Mouse (Mus musculus) kidney, embryonic 15.5 days (tissue): ENCODE measurements around the gene Iqsec1. TPM values are rescaled to one million over a fixed set of nuclear protein-coding genes. Genes with fewer than 3 reads are reported as not detected.

Source experiments
- ATAC-seq: fragments of 200-750 bp; cut with Nextera tagmentation; replicated peaks from 2 replicates; pipeline ENCODE4 v1.8.0; 2017; ENCODE audit warnings: moderate TSS enrichment; ENCODE audit not compliant: low FRiP score
- H3K27ac ChIP-seq: fragments of 300-500 bp; sonication (generic); 2 replicates; pipeline ENCODE4 v1.5.1; 2015; ENCODE audit warnings: mild to moderate bottlenecking, inconsistent platforms
- H3K27me3 ChIP-seq: fragments of 300-500 bp; sonication (generic); 2 replicates; pipeline ENCODE4 v1.6.1; 2015; ENCODE audit warnings: inconsistent platforms
- H3K36me3 ChIP-seq: fragments of 300-500 bp; sonication (generic); 2 replicates; pipeline ENCODE4 v1.6.1; 2015; ENCODE audit warnings: inconsistent platforms
- H3K4me1 ChIP-seq: fragments of 300-500 bp; sonication (generic); 2 replicates; pipeline ENCODE4 v1.6.1; 2015; ENCODE audit warnings: inconsistent platforms
- H3K4me2 ChIP-seq: fragments of 300-500 bp; sonication (generic); 2 replicates; pipeline ENCODE4 v1.6.1; 2015; ENCODE audit warnings: moderate library complexity, mild to moderate bottlenecking, inconsistent platforms
- H3K4me3 ChIP-seq: fragments of 300-500 bp; sonication (generic); replicated peaks from 2 replicates; pipeline ENCODE4 v1.5.1; 2015; ENCODE audit warnings: mild to moderate bottlenecking, inconsistent platforms
- H3K9ac ChIP-seq: fragments of 300-500 bp; sonication (generic); 2 replicates; pipeline ENCODE4 v1.6.1; 2015; ENCODE audit warnings: mild to moderate bottlenecking, inconsistent platforms
- H3K9me3 ChIP-seq: fragments of 300-500 bp; sonication (generic); replicated peaks from 2 replicates; pipeline ENCODE4 v1.6.1; 2016; ENCODE audit warnings: inconsistent platforms
- WGBS: fragments of 180-500 bp; shearing (Covaris S2); methylation state at CpG from one replicate; pipeline ENCODE4 v1.1.7; 2015; ENCODE audit warnings: mixed read lengths; 5-methylcytosine and 5-hydroxymethylcytosine counted together
- polyA plus RNA-seq: library from polyadenylated mRNA; unstranded; fragments of >200 nt; fragmentation: Nextera tagmentation; extraction: Ambion mirVana; gene quantifications from 2 replicates; pipeline ENCODE4 v1.2.1, GENCODE M21; 2015

Iqsec1 gene
- polyA plus RNA-seq, 1 experiment from 2014 or later: 10.8 TPM

- no peak; the same call in 1 of the 2 replicates for ATAC-seq
- peaks cover 76% of the 10 kb centered on the region for H3K4me1 ChIP-seq
- no peak overlapping the region for H3K4me3 ChIP-seq
- H3K27ac ChIP-seq: peak overlapping the region; percentile 33
- no peak overlapping the region for H3K9ac ChIP-seq
- WGBS: 52% methylated on average over 8 of the region's 8 CpGs
- no peaks in the 10 kb centered on the region for H3K27me3 ChIP-seq
- H3K4me2 ChIP-seq: peak overlapping the region; percentile 9; the same call in 1 of the 2 replicates
- no peaks in the 10 kb centered on the region for H3K9me3 ChIP-seq
- no peaks in the 10 kb centered on the region for H3K36me3 ChIP-seq
These were observed 275.7 kb downstream of the Iqsec1 start for GRCm38 (mm10) chr6:90712486-90713480.

DNA sequence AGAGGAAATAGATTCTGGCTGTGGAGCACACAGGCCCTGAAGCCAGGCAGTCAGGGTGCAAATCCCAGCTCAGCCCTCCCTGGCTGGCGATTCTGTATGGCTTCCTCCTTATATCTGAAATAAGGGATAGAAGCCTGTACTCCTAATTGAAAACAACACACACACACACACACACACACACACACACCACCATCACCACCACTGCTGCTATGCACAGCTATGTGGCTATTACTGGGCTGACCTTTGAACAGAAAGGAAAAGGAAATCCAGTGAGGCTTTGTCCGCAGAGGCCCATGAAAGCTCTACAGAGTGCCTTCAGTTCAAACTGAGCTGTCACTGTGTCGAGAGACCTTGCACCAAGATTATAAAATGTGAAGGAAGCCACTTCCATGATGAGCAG lies 276.4 kb downstream of the Iqsec1 start:
- Histone ChIP-seq H3K4me1 (peaks cover 78% of the 10 kb centered on the region), H3K4me2 (peak overlapping the region; percentile 2; the same call in 1 of the 2 replicates), H3K9ac (no peak overlapping the region), H3K9me3 (no peaks in the 10 kb centered on the region), H3K27ac (peak overlapping the region; percentile 33), H3K4me3 (no peak overlapping the region), H3K27me3 (no peaks in the 10 kb centered on the region), H3K36me3 (no peaks in the 10 kb centered on the region)
- WGBS: 43% methylated on average over 3 of the region's 3 CpGs
- ATAC-seq: no peak

GRCm38 (mm10) chr6:90711476-90712035 lies 276.9 kb downstream of the Iqsec1 start:
- WGBS: 35% methylated on average over 12 of the region's 12 CpGs
- peak overlapping the region; percentile 19; the same call in 1 of the 2 replicates for H3K4me2 ChIP-seq
- ATAC-seq: no peak
- peak overlapping the region; percentile 33 for H3K27ac ChIP-seq
- H3K27me3 ChIP-seq: no peaks in the 10 kb centered on the region
- peaks cover 77% of the 10 kb centered on the region for H3K4me1 ChIP-seq
- no peak overlapping the region for H3K4me3 ChIP-seq
- H3K9me3 ChIP-seq: no peaks in the 10 kb centered on the region
- H3K36me3 ChIP-seq: no peaks in the 10 kb centered on the region
- 0 out of 2 replicates have a peak overlapping the region, but pooled peaks have one; percentile 6 for H3K9ac ChIP-seq

- ATAC-seq: no peak
- H3K27ac ChIP-seq: no peak overlapping the region
These were observed 277.7 kb downstream of the Iqsec1 start for GRCm38 (mm10) chr6:90710778-90711177.

GRCm38 (mm10) chr6:90709929-90710777 lies 278.3 kb downstream of the Iqsec1 start:
- H3K4me2 ChIP-seq: no peak overlapping the region
- H3K9ac ChIP-seq: no peak overlapping the region
- no peaks in the 10 kb centered on the region for H3K27me3 ChIP-seq
- peaks cover 68% of the 10 kb centered on the region for H3K4me1 ChIP-seq
- peak; percentile 67; the same call in 1 of the 2 replicates for ATAC-seq
- no peak overlapping the region for H3K27ac ChIP-seq
- no peaks in the 10 kb centered on the region for H3K9me3 ChIP-seq
- H3K4me3 ChIP-seq: no peak overlapping the region
- H3K36me3 ChIP-seq: no peaks in the 10 kb centered on the region
- WGBS: 87% methylated on average over 9 of the region's 9 CpGs

More at GRCm38 (mm10) chr6:90710778-90711177, 277.7 kb downstream of the Iqsec1 start:
- Histone ChIP-seq H3K4me1 (peaks cover 74% of the 10 kb centered on the region), H3K4me2 (no peak overlapping the region), H3K36me3 (no peaks in the 10 kb centered on the region), H3K9me3 (no peaks in the 10 kb centered on the region), H3K9ac (no peak overlapping the region), H3K27me3 (no peaks in the 10 kb centered on the region), H3K4me3 (no peak overlapping the region)
- 85% methylated on average over 5 of the region's 5 CpGs for WGBS

- Histone ChIP-seq H3K4me1 (peaks cover 69% of the 10 kb centered on the region), H3K9ac (no peak overlapping the region), H3K9me3 (no peaks in the 10 kb centered on the region), H3K4me2 (no peak overlapping the region), H3K27ac (no peak overlapping the region), H3K36me3 (no peaks in the 10 kb centered on the region), H3K4me3 (no peak overlapping the region), H3K27me3 (no peaks in the 10 kb centered on the region)
- ATAC-seq: no peak
These were observed 280.3 kb downstream of the Iqsec1 start for GRCm38 (mm10) chr6:90708061-90708618.

GRCm38 (mm10) chr6:90707143-90707542 lies 281.3 kb downstream of the Iqsec1 start:
- H3K4me2 ChIP-seq: no peak overlapping the region
- 81% methylated on average over 4 of the region's 4 CpGs for WGBS
- no peaks in the 10 kb centered on the region for H3K9me3 ChIP-seq
- no peak overlapping the region for H3K4me3 ChIP-seq
- 0 out of 2 replicates have a peak overlapping the region, but pooled peaks have one; percentile 49 for H3K27ac ChIP-seq
- no peaks in the 10 kb centered on the region for H3K27me3 ChIP-seq
- H3K4me1 ChIP-seq: peaks cover 69% of the 10 kb centered on the region
- no peak for ATAC-seq
- H3K36me3 ChIP-seq: no peaks in the 10 kb centered on the region
- no peak overlapping the region for H3K9ac ChIP-seq

DNA sequence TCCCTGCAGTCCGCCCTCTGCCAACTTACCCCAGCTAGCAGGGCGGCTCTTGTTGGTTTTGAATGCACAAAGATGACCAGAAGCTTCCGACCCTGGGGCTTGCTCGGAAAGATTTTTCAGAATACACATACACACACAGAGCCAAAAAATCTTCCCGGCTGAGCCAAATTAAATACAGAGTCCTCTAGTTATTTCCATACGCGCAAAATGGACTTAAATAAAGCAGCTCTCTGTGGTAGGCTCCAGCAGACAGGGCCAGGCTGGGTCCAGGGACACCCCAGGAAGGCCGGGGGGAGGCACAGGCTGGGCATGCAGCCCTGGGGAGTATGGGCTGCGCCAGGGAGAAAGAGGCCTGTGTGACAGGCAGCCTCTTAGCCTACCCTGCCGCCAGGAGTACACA lies 282.0 kb downstream of the Iqsec1 start:
- ATAC-seq: no peak
- H3K27ac ChIP-seq: peak overlapping the region; percentile 49; the same call in 1 of the 2 replicates

GRCm38 (mm10) chr6:90705738-90706137 lies 282.7 kb downstream of the Iqsec1 start:
- Histone ChIP-seq H3K36me3 (no peaks in the 10 kb centered on the region), H3K4me1 (peaks cover 63% of the 10 kb centered on the region), H3K4me3 (no peak overlapping the region), H3K27ac (0 out of 2 replicates have a peak overlapping the region, but pooled peaks have one; percentile 8), H3K9ac (no peak overlapping the region), H3K27me3 (no peaks in the 10 kb centered on the region), H3K9me3 (no peaks in the 10 kb centered on the region), H3K4me2 (no peak overlapping the region)
- 80% methylated on average over 3 of the region's 3 CpGs for WGBS
- ATAC-seq: no peak

More for the DNA sequence above, 282.0 kb downstream of the Iqsec1 start:
- Histone ChIP-seq H3K9me3 (no peaks in the 10 kb centered on the region), H3K36me3 (no peaks in the 10 kb centered on the region), H3K9ac (no peak overlapping the region), H3K27me3 (no peaks in the 10 kb centered on the region), H3K4me2 (no peak overlapping the region), H3K4me3 (no peak overlapping the region), H3K4me1 (peaks cover 69% of the 10 kb centered on the region)
- WGBS: 77% methylated on average over 10 of the region's 10 CpGs

- H3K9ac ChIP-seq: no peak overlapping the region
- peaks cover 61% of the 10 kb centered on the region for H3K4me1 ChIP-seq
- no peaks in the 10 kb centered on the region for H3K27me3 ChIP-seq
- no peaks in the 10 kb centered on the region for H3K36me3 ChIP-seq
- ATAC-seq: no peak
- no peaks in the 10 kb centered on the region for H3K9me3 ChIP-seq
- WGBS: 44% methylated on average over 2 of the region's 2 CpGs
- H3K27ac ChIP-seq: no peak overlapping the region
- H3K4me3 ChIP-seq: no peak overlapping the region
- H3K4me2 ChIP-seq: no peak overlapping the region
These were observed 283.7 kb downstream of the Iqsec1 start for GRCm38 (mm10) chr6:90704705-90705344.

DNA sequence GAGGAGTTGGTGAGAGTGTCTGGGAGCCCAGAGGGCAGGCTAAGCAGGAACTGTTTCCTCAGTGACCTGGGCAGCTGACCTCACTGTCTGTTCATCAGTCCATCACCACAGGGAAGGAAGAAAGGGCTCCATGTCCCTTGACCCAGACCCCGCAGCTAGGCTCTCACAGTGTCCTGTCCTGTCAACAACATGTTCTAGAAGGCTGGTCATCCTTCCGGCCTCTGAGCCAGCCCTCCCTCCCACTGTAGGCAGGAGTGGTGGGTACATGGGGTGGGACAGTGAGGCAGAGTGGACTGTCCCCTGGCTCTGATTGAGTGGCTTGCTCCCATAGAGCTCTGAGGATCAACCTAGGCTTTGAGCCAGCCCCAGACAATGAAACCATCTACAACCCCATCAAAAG lies 284.7 kb downstream of the Iqsec1 start:
- ATAC-seq: no peak
- Histone ChIP-seq H3K27ac (peak overlapping the region; percentile 76), H3K4me1 (peaks cover 66% of the 10 kb centered on the region), H3K4me3 (no peak overlapping the region), H3K9me3 (no peaks in the 10 kb centered on the region), H3K9ac (no peak overlapping the region), H3K27me3 (no peaks in the 10 kb centered on the region), H3K36me3 (no peaks in the 10 kb centered on the region), H3K4me2 (no peak overlapping the region)
- 37% methylated on average over 2 of the region's 2 CpGs for WGBS
